Mouse (Mus musculus) lung, embryonic 14.5 days (tissue): ENCODE results near the gene Ybx2. TPM values are rescaled to one million over a fixed set of nuclear protein-coding genes. Genes with fewer than 3 reads are reported as not detected.
A peak's percentile ranks its signal among the peaks of the same experiment; 100 is the strongest.

Experiments
- ATAC-seq: fragments of 200-750 bp; cut with Nextera tagmentation; 2 replicates; pipeline ENCODE4 v1.8.0; 2017; ENCODE audit warnings: mild to moderate bottlenecking, moderate TSS enrichment, moderate library complexity; ENCODE audit not compliant: insufficient read depth
- DNase-seq: peaks from one replicate; pipeline ENCODE4 v3.0.0-alpha.2; 2015
- H3K27ac ChIP-seq: fragments of 300-500 bp; sonication (generic); 2 replicates; pipeline ENCODE4 v1.5.1; 2014; ENCODE audit warnings: low read depth, mild to moderate bottlenecking, moderate library complexity
- H3K27me3 ChIP-seq: fragments of 300-500 bp; sonication (generic); 2 replicates; pipeline ENCODE4 v1.6.1; 2014; ENCODE audit warnings: low read length, control low read depth; ENCODE audit not compliant: insufficient read depth
- H3K36me3 ChIP-seq: fragments of 300-500 bp; sonication (generic); 2 replicates; pipeline ENCODE4 v1.6.1; 2014; ENCODE audit warnings: control low read depth; ENCODE audit not compliant: insufficient read depth
- H3K4me1 ChIP-seq: fragments of 300-500 bp; sonication (generic); 2 replicates; pipeline ENCODE4 v1.6.1; 2014; ENCODE audit warnings: antibody characterized with exemption, control low read depth; ENCODE audit not compliant: insufficient read depth
- H3K4me2 ChIP-seq: fragments of 300-500 bp; sonication (generic); 2 replicates; pipeline ENCODE4 v1.6.1; 2014; ENCODE audit warnings: mild to moderate bottlenecking
- H3K4me3 ChIP-seq: fragments of 300-500 bp; sonication (generic); 2 replicates; pipeline ENCODE4 v1.5.1; 2014; ENCODE audit warnings: low read depth, low read length
- H3K9ac ChIP-seq: fragments of 300-500 bp; sonication (generic); 2 replicates; pipeline ENCODE4 v1.6.1; 2014
- H3K9me3 ChIP-seq: fragments of 300-500 bp; sonication (generic); 2 replicates; pipeline ENCODE4 v1.6.1; 2016; ENCODE audit warnings: low read depth, low read length, control low read depth
- CTCF ChIP-seq: IDR thresholded peaks from 2 replicates; pipeline ENCODE4 v1.5.1; 2016; ENCODE audit warnings: antibody characterized with exemption, low read depth
- WGBS: fragments of 180-500 bp; shearing (Covaris S2); extraction: QIAGEN DNeasy Blood & Tissue Kit; methylation state at CpG from one replicate; pipeline ENCODE4 v1.1.7; 2014; 5-methylcytosine and 5-hydroxymethylcytosine counted together
- polyA plus RNA-seq: library from polyadenylated mRNA; unstranded; fragments of >200 nt; fragmentation: Nextera tagmentation; extraction: Ambion mirVana; gene quantifications from 2 replicates; pipeline ENCODE4 v1.2.1, GENCODE M21; 2014

The Ybx2 gene
- polyA plus RNA-seq, 1 experiment from 2014 or later: 4.7 TPM

DNA sequence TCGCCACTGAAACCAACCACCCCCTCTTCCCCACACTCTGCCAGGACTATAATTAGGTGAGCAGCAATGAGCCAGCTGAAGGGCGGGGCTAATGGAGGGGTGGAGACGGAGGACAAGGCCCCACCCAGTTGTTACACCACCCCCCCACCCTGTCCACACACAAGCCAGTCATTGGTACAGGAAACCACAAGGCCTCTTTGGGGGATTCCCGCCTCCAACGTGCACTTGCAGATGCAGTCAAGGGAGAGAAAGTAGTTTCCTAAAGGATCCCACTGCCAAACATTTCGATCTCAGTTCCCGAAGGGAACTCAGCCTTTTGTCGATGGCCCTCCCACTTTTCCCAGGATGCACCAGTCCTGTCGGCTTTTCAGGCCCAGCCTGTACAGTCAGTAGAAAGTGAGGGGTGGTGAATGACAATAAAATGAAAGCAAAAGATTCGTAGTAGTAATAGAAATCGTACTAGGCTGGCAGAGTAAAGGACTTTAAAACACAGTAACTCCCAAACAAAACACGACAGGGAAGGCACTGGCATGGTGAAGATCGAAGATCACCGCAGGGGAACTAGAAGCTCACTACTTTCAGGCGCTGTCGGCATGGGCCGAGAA is 15.8 kb upstream of the Ybx2 start:
- H3K36me3 ChIP-seq: peaks cover 48% of the 10 kb centered on the region

DNA sequence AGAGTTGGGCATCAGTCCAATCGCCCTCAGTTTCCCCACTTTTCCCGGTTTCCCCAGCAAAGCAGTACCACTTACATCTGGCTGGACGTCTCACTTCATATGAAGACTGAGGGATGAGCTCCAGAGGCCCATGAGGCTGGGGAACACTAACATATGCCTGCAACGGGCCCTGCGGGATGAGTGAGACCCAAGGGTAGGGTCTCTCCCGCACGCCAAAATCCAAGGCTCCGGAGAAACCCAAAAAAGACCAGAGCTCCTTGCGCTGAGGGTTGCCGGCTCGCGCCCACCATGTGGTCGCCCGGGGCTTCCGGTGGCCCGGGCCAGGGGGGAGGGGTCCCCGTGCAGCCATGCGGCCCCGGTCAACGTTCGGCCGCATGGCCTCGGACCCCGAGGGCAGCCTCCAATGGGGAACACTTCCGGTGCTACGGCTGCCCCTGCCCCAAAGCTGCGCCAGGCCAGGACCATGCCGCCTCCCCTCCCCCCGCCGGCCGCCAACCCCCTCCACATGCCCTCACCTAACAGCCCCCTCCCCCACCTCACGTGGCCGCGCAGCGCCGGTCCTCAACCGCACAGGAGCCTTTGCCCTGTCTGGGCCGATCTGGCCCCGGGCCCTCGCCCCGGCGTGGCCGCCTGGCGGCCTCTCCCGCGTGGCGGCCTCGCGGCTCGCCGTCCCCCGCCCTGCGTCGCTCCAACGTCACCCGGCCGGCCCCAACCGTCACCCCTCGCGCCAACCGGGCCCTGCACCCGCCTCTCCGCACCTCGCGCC is 15.1 kb upstream of the Ybx2 start:
- Histone ChIP-seq H3K9me3 (no peaks in the 10 kb centered on the region), H3K4me2 (peak overlapping the region; percentile 67), H3K27me3 (no peaks in the 10 kb centered on the region), H3K4me1 (peaks cover 7% of the 10 kb centered on the region; the same call in 1 of the 2 replicates), H3K36me3 (peaks cover 41% of the 10 kb centered on the region), H3K9ac (peak overlapping the region; percentile 98), H3K27ac (peak overlapping the region; percentile 97), H3K4me3 (peak overlapping the region; percentile 97)
- under 1% methylated on average over 48 of the region's 65 CpGs for WGBS
- DNase-seq (peak; percentile 39), ATAC-seq (peak; percentile 21)
- no peak for TF ChIP-seq CTCF

More for the DNA sequence above, 15.8 kb upstream of the Ybx2 start:
- Histone ChIP-seq H3K4me2 (peak overlapping the region; percentile 67), H3K27ac (peak overlapping the region; percentile 97), H3K4me1 (peaks cover 7% of the 10 kb centered on the region; the same call in 1 of the 2 replicates), H3K9me3 (no peaks in the 10 kb centered on the region), H3K9ac (peak overlapping the region; percentile 98), H3K4me3 (peak overlapping the region; percentile 97), H3K27me3 (no peaks in the 10 kb centered on the region)
- DNase-seq (peak; percentile 82), ATAC-seq (no peak)
- no peak for TF ChIP-seq CTCF
- WGBS: 2% methylated on average over 17 of the region's 17 CpGs

DNA sequence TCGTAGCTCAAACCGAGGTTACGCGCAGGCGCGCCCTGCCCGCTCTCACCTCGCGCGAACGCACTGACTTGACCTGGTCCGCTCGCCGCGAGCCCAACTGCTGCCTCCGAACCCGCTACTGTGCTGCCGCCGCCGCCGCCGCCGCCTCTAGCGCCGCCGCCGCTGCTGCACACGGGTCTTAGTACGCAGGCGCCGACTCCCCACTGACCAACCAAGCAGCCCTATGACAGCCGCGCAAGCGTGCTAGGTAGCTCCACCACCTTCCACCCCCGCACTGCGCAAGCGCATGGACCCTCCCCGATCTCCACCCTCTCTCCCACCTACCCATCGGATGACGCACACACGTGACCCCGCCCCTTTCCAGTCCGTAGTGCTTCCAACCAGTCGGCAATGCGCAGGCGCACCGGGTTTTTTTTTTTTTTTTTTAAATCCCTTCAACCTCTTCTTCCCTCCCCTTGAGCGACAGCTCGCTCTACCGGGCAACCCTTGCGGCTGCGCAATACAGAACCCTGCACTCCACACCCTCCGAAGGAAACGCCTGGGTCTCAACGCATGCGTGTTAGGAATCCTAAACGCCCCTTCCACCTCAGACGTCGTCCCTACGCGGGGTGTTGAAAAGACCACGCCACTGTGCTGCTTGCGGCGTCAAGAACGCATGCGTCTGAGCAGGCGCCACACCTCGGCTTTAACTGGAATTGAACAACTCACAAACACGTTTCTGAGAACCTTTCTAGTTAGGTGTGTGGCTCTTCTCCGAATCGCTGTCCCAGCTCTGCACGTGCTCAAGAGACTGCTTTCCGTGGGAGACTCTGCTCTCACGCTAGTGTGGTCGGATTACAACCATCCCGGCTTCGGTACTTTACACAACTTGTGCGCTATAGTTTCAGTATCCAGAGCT is 14.2 kb upstream of the Ybx2 start, which contains the start of gene Eif5a:
Gene Eif5a (minus strand): TSS at position 845 of the 898 bp plus-strand sequence.
- peak within 1 kb of the TSS; percentile 97 for H3K27ac ChIP-seq
- H3K9ac ChIP-seq: peak within 1 kb of the TSS; percentile 98
- peak within 1 kb of the TSS; percentile 97 for H3K4me3 ChIP-seq
- no peaks in the 10 kb centered on the region for H3K9me3 ChIP-seq
- no peaks in the 10 kb centered on the region for H3K27me3 ChIP-seq
- ATAC-seq: peak; percentile 95
- whole genome bisulfite sequencing: under 1% methylated on average over 78 of the region's 78 CpGs
- peaks cover 4% of the 10 kb centered on the region; the same call in 1 of the 2 replicates for H3K4me1 ChIP-seq
- peak; percentile 100 for DNase-seq
- peak within 1 kb of the TSS; percentile 67 for H3K4me2 ChIP-seq
- peak; percentile 76 for TF ChIP-seq CTCF
- H3K36me3 ChIP-seq: peaks cover 32% of the 10 kb centered on the region

DNA sequence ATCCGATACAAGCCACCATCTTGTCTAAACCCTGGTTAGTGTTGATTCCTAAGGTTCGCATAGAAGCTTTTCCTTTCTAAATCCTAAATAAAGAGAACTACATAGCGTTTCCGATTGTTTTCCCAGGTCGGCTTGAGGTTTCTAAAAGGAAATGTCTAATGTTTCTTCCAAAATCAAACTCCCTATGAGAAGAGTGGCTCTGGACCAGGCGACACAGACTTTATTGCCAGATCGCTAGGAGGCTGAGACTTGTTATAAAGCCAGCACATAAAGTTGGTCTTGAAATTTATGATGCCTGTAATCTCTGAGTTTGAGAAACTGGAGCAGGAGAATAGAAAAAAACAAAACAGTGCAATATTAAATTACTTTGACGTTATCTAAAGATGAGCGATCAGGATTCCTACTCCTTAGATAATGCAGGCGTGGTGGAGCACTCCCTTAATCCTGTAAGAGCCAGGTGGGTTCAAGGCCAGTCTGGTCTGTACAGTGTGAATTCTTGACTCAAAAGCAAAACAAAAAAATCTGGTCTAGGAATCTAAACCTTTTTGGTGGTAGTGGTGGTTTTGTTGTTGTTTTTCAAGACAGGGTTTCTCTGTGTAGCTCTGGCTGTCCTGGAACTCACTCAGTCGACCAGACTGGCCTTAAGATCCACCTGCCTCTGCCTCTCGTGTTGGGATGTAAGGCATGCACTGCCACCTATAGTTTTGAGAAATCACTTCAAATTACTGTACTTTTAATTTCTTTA is 13.4 kb upstream of the Ybx2 start:
- no peak for DNase-seq
- no peak for ATAC-seq
- peak overlapping the region; percentile 97 for H3K4me3 ChIP-seq
- H3K36me3 ChIP-seq: peaks cover 24% of the 10 kb centered on the region
- peak overlapping the region; percentile 67 for H3K4me2 ChIP-seq
- 1% methylated on average over 12 of the region's 12 CpGs for WGBS
- no peak; the same call in 1 of the 2 replicates for TF ChIP-seq CTCF
- H3K9ac ChIP-seq: peak overlapping the region; percentile 59
- peaks cover 4% of the 10 kb centered on the region; the same call in 1 of the 2 replicates for H3K4me1 ChIP-seq
- no peaks in the 10 kb centered on the region for H3K27me3 ChIP-seq
- H3K9me3 ChIP-seq: no peaks in the 10 kb centered on the region
- peak overlapping the region; percentile 97 for H3K27ac ChIP-seq

DNA sequence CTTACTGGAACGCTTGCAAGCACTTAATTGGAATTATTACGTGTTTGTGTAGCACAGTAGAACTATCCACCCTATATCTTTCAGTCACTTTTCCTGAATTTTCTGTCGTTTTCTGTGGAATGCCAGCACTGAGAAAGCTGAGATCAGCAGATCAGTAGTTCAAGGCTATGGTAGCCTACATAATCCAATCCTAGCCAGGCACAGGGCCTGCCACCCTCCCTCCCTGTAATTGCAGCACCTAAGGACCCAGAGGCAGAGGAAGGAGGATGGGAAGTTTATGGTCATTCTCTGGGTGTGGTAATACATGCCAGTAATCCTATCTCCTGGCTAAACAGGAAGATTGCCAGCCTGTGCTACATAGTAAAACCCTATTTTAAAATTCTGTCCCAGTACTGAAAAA is 12.8 kb upstream of the Ybx2 start:
- ATAC-seq (no peak), DNase-seq (no peak)
- Histone ChIP-seq H3K27ac (0 out of 2 replicates have a peak overlapping the region, but pooled peaks have one; percentile 21), H3K36me3 (peaks cover 18% of the 10 kb centered on the region), H3K9me3 (no peaks in the 10 kb centered on the region), H3K4me1 (peaks cover 4% of the 10 kb centered on the region; the same call in 1 of the 2 replicates), H3K4me2 (peak overlapping the region; percentile 67), H3K4me3 (peak overlapping the region; percentile 97; the same call in 1 of the 2 replicates), H3K27me3 (no peaks in the 10 kb centered on the region), H3K9ac (peak overlapping the region; percentile 13)
- 55% methylated on average over 3 of the region's 3 CpGs for whole genome bisulfite sequencing
- no peak for TF ChIP-seq CTCF

DNA sequence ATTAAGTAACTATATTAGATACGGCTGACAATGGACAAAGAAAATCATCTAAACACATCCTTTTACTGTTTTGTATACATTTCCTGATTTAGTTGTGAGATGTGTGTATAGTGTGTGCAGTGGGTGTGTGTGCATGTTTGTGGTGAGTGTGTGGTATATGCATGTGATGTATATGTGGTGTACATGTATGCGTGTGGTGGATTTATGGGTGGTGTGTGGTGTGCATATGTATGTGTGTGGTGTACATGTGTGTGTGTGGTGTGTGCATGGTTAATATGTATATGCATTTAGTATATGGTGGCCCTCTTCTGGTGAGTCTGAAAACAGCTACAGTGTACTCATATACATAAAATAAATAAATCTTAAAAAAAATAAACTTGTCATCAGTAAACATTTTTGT is 8.1 kb upstream of the Ybx2 start:
- no peak overlapping the region for H3K27ac ChIP-seq
- no peaks in the 10 kb centered on the region for H3K9me3 ChIP-seq
- H3K4me1 ChIP-seq: no peaks in the 10 kb centered on the region
- TF ChIP-seq CTCF: no peak
- ATAC-seq: no peak
- DNase-seq: no peak
- H3K4me2 ChIP-seq: no peak overlapping the region
- 92% methylated on average over 2 of the region's 2 CpGs for WGBS
- no peak overlapping the region for H3K4me3 ChIP-seq
- no peak overlapping the region for H3K9ac ChIP-seq
- no peaks in the 10 kb centered on the region for H3K27me3 ChIP-seq
- H3K36me3 ChIP-seq: no peaks in the 10 kb centered on the region
